Mouse (Mus musculus) stomach, postnatal 0 days (tissue): Measurements from ENCODE around the gene Clic1. TPM values are rescaled to one million over a fixed set of nuclear protein-coding genes. Genes with fewer than 3 reads are reported as not detected.
"Not testable (repeated sequence)": the region's sequence is repeated elsewhere in the genome, so short reads cannot be mapped to it uniquely, and the experiment has no call there.

ENCODE experiments used
- ATAC-seq: fragments of 200-750 bp; cut with Nextera tagmentation; 2 replicates; pipeline ENCODE4 v1.8.0; 2017; ENCODE audit not compliant: low FRiP score, low TSS enrichment
- DNase-seq: peaks from one replicate; pipeline ENCODE4 v3.0.0-alpha.2; 2016; ENCODE audit warnings: low spot score
- H3K27ac ChIP-seq: fragments of 300-500 bp; sonication (generic); replicated peaks from 2 replicates; pipeline ENCODE4 v1.5.1; 2014; ENCODE audit warnings: mild to moderate bottlenecking, control low read depth
- H3K27me3 ChIP-seq: fragments of 300-500 bp; sonication (generic); 2 replicates; pipeline ENCODE4 v1.6.1; 2014; ENCODE audit warnings: low read length; ENCODE audit not compliant: control insufficient read depth, insufficient read depth
- H3K36me3 ChIP-seq: fragments of 300-500 bp; sonication (generic); 2 replicates; pipeline ENCODE4 v1.6.1; 2014; ENCODE audit warnings: low read length, mixed read lengths; ENCODE audit not compliant: control insufficient read depth, insufficient read depth
- H3K4me1 ChIP-seq: fragments of 300-500 bp; sonication (generic); replicated peaks from 2 replicates; pipeline ENCODE4 v1.6.1; 2014; ENCODE audit warnings: antibody characterized with exemption; ENCODE audit not compliant: control insufficient read depth, insufficient read depth
- H3K4me2 ChIP-seq: fragments of 300-500 bp; sonication (generic); replicated peaks from 2 replicates; pipeline ENCODE4 v1.6.1; 2014; ENCODE audit warnings: low read depth, mild to moderate bottlenecking, control low read depth, moderate library complexity
- H3K4me3 ChIP-seq: fragments of 300-500 bp; sonication (generic); 2 replicates; pipeline ENCODE4 v1.5.1; 2014; ENCODE audit warnings: low read depth, low read length, control low read depth
- H3K9ac ChIP-seq: fragments of 300-500 bp; sonication (generic); 2 replicates; pipeline ENCODE4 v1.6.1; 2014; ENCODE audit warnings: mild to moderate bottlenecking, low read length, control low read depth, mixed read lengths
- H3K9me3 ChIP-seq: fragments of 300-500 bp; sonication (generic); 2 replicates; pipeline ENCODE4 v1.6.1; 2016; ENCODE audit warnings: low read length; ENCODE audit not compliant: control insufficient read depth
- CTCF ChIP-seq: IDR thresholded peaks from 2 replicates; pipeline ENCODE4 v1.5.1; 2016; ENCODE audit warnings: antibody characterized with exemption, low read depth, mild to moderate bottlenecking, moderate library complexity
- EP300 ChIP-seq: optimal IDR thresholded peaks from 2 replicates; pipeline ENCODE3; 2016; ENCODE audit warnings: antibody characterized with exemption
- WGBS: fragments of 180-500 bp; shearing (Covaris S2); extraction: QIAGEN DNeasy Blood & Tissue Kit; methylation state at CpG from one replicate; pipeline ENCODE4 v1.1.7; 2014; 5-methylcytosine and 5-hydroxymethylcytosine counted together
- polyA plus RNA-seq: library from polyadenylated mRNA; unstranded; fragments of >200 nt; fragmentation: Nextera tagmentation; extraction: Ambion mirVana; gene quantifications from 2 replicates; pipeline ENCODE4 v1.2.1, GENCODE M21; 2015

Gene Clic1
- polyA plus RNA-seq, 1 experiment from 2014 or later, result 344 TPM

- no peak for ATAC-seq
- no peaks in the 10 kb centered on the region; the same call in 1 of the 2 replicates for H3K4me1 ChIP-seq
- H3K36me3 ChIP-seq, result no peaks in the 10 kb centered on the region
- no peaks in the 10 kb centered on the region for H3K9me3 ChIP-seq
- no peak overlapping the region for H3K4me2 ChIP-seq
- 83% methylated on average over 8 of the region's 8 CpGs for WGBS
- no peak overlapping the region for H3K27ac ChIP-seq
- DNase-seq, result no peak
- H3K4me3 ChIP-seq, result no peak overlapping the region
- H3K9ac ChIP-seq, result no peak overlapping the region
- H3K27me3 ChIP-seq, result no peaks in the 10 kb centered on the region
- no peak for TF ChIP-seq EP300
- TF ChIP-seq CTCF, result peak; percentile 33
Measured at GRCm38 (mm10) chr17:35032323-35032870, 17.4 kb upstream of the Clic1 start.

GRCm38 (mm10) chr17:35033703-35034102 is 16.1 kb upstream of the Clic1 start:
- not testable (repeated sequence) for H3K4me1 ChIP-seq, H3K4me3 ChIP-seq, DNase-seq, H3K27me3 ChIP-seq, ATAC-seq, H3K36me3 ChIP-seq, H3K27ac ChIP-seq, H3K9ac ChIP-seq, H3K9me3 ChIP-seq, H3K4me2 ChIP-seq
- 69% methylated on average over 1 of the region's 1 CpGs for WGBS

GRCm38 (mm10) chr17:35034896-35035295 is 14.9 kb upstream of the Clic1 start:
- no peak overlapping the region for H3K9ac ChIP-seq

GRCm38 (mm10) chr17:35039121-35039873 is 10.5 kb upstream of the Clic1 start:
- Histone ChIP-seq H3K27ac (no peak overlapping the region), H3K9me3 (no peaks in the 10 kb centered on the region), H3K4me1 (no peaks in the 10 kb centered on the region), H3K36me3 (no peaks in the 10 kb centered on the region), H3K4me3 (no peak overlapping the region), H3K27me3 (no peaks in the 10 kb centered on the region), H3K4me2 (no peak overlapping the region), H3K9ac (no peak overlapping the region)
- no peak for ATAC-seq
- DNase-seq, result no peak
- TF ChIP-seq EP300, result no peak
- no peak for TF ChIP-seq CTCF
- WGBS, result 83% methylated on average over 11 of the region's 11 CpGs

More at GRCm38 (mm10) chr17:35034896-35035295, 14.9 kb upstream of the Clic1 start:
- Histone ChIP-seq H3K4me2 (no peak overlapping the region), H3K9me3 (no peaks in the 10 kb centered on the region), H3K36me3 (no peaks in the 10 kb centered on the region), H3K4me3 (no peak overlapping the region), H3K27me3 (no peaks in the 10 kb centered on the region), H3K4me1 (no peaks in the 10 kb centered on the region), H3K27ac (peak overlapping the region; percentile 56; the same call in 1 of the 2 replicates)
- no peak; the same call in 1 of the 2 replicates for ATAC-seq
- 27% methylated on average over 6 of the region's 6 CpGs for WGBS
- TF ChIP-seq CTCF (no peak), EP300 (no peak)
- DNase-seq, result peak; percentile 37

- no peaks in the 10 kb centered on the region for H3K27me3 ChIP-seq
- TF ChIP-seq CTCF (no peak), EP300 (no peak)
- peaks cover 8% of the 10 kb centered on the region; the same call in 1 of the 2 replicates for H3K4me1 ChIP-seq
- DNase-seq, result no peak
- no peaks in the 10 kb centered on the region for H3K36me3 ChIP-seq
- peak overlapping the region; percentile 88 for H3K27ac ChIP-seq
- peak; percentile 28 for ATAC-seq
- 52% methylated on average over 4 of the region's 4 CpGs for WGBS
- no peak overlapping the region for H3K9ac ChIP-seq
- peak overlapping the region; percentile 11; the same call in 1 of the 2 replicates for H3K4me2 ChIP-seq
- no peak overlapping the region for H3K4me3 ChIP-seq
- H3K9me3 ChIP-seq, result no peaks in the 10 kb centered on the region
Measured at GRCm38 (mm10) chr17:35043794-35044193, 6.0 kb upstream of the Clic1 start.
